Mouse (Mus musculus): ENCODE data around the gene Dnajc22.

DNA sequence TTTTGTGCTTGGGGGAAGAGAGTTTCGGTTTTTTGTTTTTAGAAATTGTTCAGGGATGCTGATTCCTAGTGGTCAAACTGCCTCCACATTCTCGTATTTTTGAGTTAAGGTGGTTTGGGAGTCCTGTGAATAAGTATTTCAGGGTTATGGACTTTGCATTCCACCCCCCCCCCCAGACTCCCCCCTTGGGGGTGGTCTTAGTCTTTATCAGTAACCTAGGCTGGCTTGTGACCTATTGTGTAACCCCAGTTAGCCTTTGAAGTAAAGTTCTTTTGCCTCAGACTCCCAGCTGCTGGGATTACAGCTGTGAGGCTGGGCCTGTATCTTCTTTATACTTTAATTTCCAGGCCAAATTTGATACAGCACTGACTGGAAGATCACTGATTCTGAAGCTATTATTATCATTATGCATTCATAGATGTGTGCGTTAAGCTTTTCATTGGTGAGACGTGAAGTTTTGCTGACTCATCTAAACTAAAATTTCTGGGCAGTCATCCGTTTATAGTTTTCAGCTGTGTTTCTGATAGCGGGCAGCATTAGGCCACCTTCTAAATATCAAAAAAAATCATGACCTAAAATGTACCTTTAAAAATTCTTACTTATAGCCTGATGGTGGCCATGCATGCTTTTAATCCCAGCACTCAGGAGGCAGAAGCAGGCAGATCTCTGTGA is 35.0 kb downstream of the Dnajc22 start:
- TF ChIP-seq CTCF (IDR thresholded peaks at IDR 0.05; ENCODE audit: extremely low read depth, insufficient read depth, low read length) (no peak), POLR2A (IDR thresholded peaks at IDR 0.05; ENCODE audit: extremely low read depth, insufficient read depth, low read length) (no peak)

Data from cortical plate, adult 2 months (tissue).